Mouse (Mus musculus): ENCODE data around the gene Os9. TPM values are rescaled to one million over a fixed set of nuclear protein-coding genes. Genes with fewer than 3 reads are reported as not detected.

Gene Os9
- polyA plus RNA-seq, 1 experiment from 2014 or later, result 126 TPM

DNA sequence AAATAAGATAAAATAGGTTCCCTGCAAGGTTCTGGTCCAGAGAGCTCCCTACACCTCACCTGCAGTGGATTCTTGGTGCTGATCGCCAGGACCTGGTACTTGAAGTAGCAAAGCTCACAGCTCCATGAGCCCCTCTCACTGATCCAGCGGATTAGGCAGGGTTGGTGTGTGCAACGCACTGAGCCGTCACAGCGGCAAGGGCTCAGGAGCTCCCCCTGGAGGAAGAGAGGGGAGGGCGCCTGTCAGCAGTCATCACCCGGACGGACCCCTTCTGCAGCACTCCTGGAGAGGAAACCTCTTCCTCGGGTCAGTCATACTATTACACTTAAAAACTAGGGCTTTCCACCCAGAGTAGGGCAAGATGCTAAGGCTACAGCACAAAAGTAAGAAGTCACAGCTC is 62.8 kb downstream of the Os9 start:
- H3K36me3 ChIP-seq (ENCODE audit: control insufficient read depth, insufficient read depth), result peaks cover 14% of the 10 kb centered on the region
- ATAC-seq, result peak; percentile 29; the same call in 1 of the 2 replicates
- WGBS, result 0% methylated on average over 9 of the region's 9 CpGs
- H3K9ac ChIP-seq (replicated peaks; ENCODE audit: low read depth, low read length), result peak overlapping the region; percentile 96
- H3K27me3 ChIP-seq (replicated peaks; ENCODE audit: control insufficient read depth, insufficient read depth, low read length), result no peaks in the 10 kb centered on the region
- H3K4me3 ChIP-seq (replicated peaks; ENCODE audit: low read length), result peak overlapping the region; percentile 89
- H3K4me1 ChIP-seq (replicated peaks; ENCODE audit: control insufficient read depth, insufficient read depth, low read length), result peaks cover 37% of the 10 kb centered on the region
- H3K27ac ChIP-seq (ENCODE audit: low read length), result no peak overlapping the region; the same call in 1 of the 2 replicates
- H3K4me2 ChIP-seq (ENCODE audit: low read length), result peak overlapping the region; percentile 83
- H3K9me3 ChIP-seq (ENCODE audit: control insufficient read depth, low read length), result no peaks in the 10 kb centered on the region

DNA sequence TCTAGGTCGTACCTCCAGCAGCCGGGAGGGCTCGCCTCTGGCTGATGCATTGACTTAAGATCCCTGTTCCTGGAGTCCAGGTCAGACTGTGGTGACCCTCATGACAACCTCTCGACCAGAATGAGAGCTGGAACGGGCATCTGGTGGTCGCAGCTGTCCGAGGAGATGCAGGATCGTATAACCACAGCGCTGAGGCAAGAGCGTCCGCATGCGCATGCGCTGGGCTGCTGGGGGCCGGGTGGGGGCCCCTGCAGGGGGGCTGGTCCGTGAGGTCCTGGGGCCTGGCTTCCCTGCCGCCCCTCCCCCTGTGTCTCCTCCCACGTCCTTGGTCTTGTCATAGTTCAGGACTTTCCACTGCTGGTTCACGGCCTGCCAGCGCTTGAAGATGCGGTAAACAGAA is 64.4 kb downstream of the Os9 start:
- Histone ChIP-seq H3K9ac (replicated peaks; ENCODE audit: low read depth, low read length) (no peak overlapping the region), H3K4me3 (replicated peaks; ENCODE audit: low read length) (no peak overlapping the region), H3K9me3 (ENCODE audit: control insufficient read depth, low read length) (no peaks in the 10 kb centered on the region), H3K4me2 (ENCODE audit: low read length) (no peak overlapping the region), H3K36me3 (ENCODE audit: control insufficient read depth, insufficient read depth) (peaks cover 14% of the 10 kb centered on the region), H3K4me1 (replicated peaks; ENCODE audit: control insufficient read depth, insufficient read depth, low read length) (peaks cover 31% of the 10 kb centered on the region), H3K27ac (ENCODE audit: low read length) (no peak overlapping the region), H3K27me3 (replicated peaks; ENCODE audit: control insufficient read depth, insufficient read depth, low read length) (0 out of 2 replicates have a peak, but pooled peaks cover 3% of the 10 kb centered on the region)
- no peak for ATAC-seq
- 93% methylated on average over 20 of the region's 20 CpGs for WGBS

- Histone ChIP-seq H3K27me3 (replicated peaks; ENCODE audit: control insufficient read depth, insufficient read depth, low read length) (peaks cover 10% of the 10 kb centered on the region), H3K4me3 (replicated peaks; ENCODE audit: low read length) (no peak overlapping the region), H3K9ac (replicated peaks; ENCODE audit: low read depth, low read length) (no peak overlapping the region), H3K36me3 (ENCODE audit: control insufficient read depth, insufficient read depth) (peaks cover 14% of the 10 kb centered on the region), H3K4me2 (ENCODE audit: low read length) (no peak overlapping the region), H3K4me1 (replicated peaks; ENCODE audit: control insufficient read depth, insufficient read depth, low read length) (peaks cover 21% of the 10 kb centered on the region), H3K9me3 (ENCODE audit: control insufficient read depth, low read length) (no peaks in the 10 kb centered on the region), H3K27ac (ENCODE audit: low read length) (no peak overlapping the region)
- 92% methylated on average over 8 of the region's 8 CpGs for WGBS
- ATAC-seq, result no peak
Measured at GRCm38 (mm10) chr10:127055406-127055805, 65.5 kb downstream of the Os9 start.

DNA sequence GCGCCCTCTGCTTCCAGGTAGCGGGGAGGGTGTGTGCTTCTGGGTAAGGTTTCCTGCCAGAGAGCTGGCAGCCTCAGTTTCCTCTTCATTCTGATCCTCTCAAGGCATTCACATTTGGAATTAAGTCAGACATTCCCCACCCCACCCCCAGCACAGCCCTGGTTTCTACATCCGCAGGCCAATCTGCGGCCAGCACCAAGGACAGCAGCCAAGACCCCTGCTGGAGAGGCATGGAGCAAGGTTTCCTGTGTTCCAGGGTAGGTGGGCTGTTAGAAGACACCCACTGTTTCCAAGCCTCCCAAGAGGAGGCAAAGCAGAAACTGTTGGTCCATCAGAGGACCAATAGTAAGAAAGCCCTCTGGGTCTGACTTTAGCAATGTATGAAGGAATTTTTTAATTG is 66.3 kb downstream of the Os9 start:
- H3K27me3 ChIP-seq (replicated peaks; ENCODE audit: control insufficient read depth, insufficient read depth, low read length), result peaks cover 17% of the 10 kb centered on the region
- H3K9ac ChIP-seq (replicated peaks; ENCODE audit: low read depth, low read length), result no peak overlapping the region
- H3K4me3 ChIP-seq (replicated peaks; ENCODE audit: low read length), result no peak overlapping the region
- H3K36me3 ChIP-seq (ENCODE audit: control insufficient read depth, insufficient read depth), result peaks cover 14% of the 10 kb centered on the region
- no peak overlapping the region for H3K27ac ChIP-seq (ENCODE audit: low read length)
- WGBS, result 75% methylated on average over 4 of the region's 4 CpGs
- ATAC-seq, result no peak
- peaks cover 23% of the 10 kb centered on the region for H3K4me1 ChIP-seq (replicated peaks; ENCODE audit: control insufficient read depth, insufficient read depth, low read length)
- no peaks in the 10 kb centered on the region for H3K9me3 ChIP-seq (ENCODE audit: control insufficient read depth, low read length)
- H3K4me2 ChIP-seq (ENCODE audit: low read length), result no peak overlapping the region

DNA sequence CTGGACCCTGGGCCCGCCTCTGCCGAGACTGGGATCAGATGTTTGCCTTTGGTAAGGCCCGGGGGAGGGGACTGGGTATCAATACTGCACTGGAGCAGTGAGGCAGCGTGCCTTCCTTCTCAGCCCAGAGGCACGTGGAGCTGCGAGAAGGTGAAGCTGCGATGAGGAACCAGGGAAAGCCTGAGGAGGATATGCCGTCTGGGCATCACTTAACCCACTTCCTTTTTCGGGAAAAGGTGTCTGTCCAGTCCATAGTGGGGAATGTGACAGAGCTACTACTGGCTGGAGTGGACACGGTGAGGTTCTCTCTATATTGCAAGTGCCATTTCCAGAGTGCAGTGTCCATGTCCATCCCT is 70.8 kb downstream of the Os9 start:
- Histone ChIP-seq H3K9me3 (ENCODE audit: control insufficient read depth, low read length) (no peaks in the 10 kb centered on the region), H3K27ac (ENCODE audit: low read length) (no peak overlapping the region), H3K9ac (replicated peaks; ENCODE audit: low read depth, low read length) (no peak overlapping the region), H3K4me1 (replicated peaks; ENCODE audit: control insufficient read depth, insufficient read depth, low read length) (0 out of 2 replicates have a peak, but pooled peaks cover 6% of the 10 kb centered on the region), H3K4me2 (ENCODE audit: low read length) (no peak overlapping the region), H3K4me3 (replicated peaks; ENCODE audit: low read length) (no peak overlapping the region), H3K27me3 (replicated peaks; ENCODE audit: control insufficient read depth, insufficient read depth, low read length) (peaks cover 38% of the 10 kb centered on the region), H3K36me3 (ENCODE audit: control insufficient read depth, insufficient read depth) (peaks cover 6% of the 10 kb centered on the region)
- ATAC-seq, result no peak
- WGBS, result 15% methylated on average over 10 of the region's 10 CpGs

DNA sequence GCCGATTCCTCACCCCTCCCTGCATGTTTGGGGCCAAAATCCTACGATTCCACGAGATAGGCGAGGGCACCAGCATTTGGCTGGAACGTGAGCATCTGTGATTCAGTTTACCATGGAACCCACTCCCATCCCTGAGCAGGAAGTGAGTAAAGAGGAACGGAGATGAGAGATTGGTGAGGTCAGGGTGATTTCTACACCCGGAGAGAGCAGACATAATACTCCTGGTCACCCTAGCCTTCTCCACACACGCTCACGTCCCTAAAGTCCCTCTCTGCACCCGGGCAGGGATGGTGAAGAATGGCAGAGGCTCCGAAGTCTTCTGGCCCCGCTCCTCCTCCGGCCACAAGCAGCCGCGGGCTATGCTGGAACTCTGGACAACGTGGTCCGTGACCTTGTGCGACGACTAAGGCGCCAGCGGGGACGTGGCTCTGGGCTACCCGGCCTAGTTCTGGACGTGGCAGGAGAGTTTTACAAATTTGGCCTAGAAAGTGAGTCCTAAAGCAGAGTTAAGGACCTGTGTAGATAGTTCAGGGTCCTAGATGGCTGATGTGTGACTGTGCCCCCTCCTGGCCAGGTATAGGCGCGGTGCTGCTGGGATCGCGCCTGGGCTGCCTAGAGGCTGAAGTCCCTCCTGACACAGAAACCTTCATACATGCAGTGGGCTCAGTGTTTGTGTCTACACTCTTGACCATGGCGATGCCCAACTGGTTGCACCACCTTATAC is 71.4 kb downstream of the Os9 start:
- Histone ChIP-seq H3K36me3 (ENCODE audit: control insufficient read depth, insufficient read depth) (0 out of 2 replicates have a peak, but pooled peaks cover 2% of the 10 kb centered on the region), H3K9me3 (ENCODE audit: control insufficient read depth, low read length) (no peaks in the 10 kb centered on the region), H3K9ac (replicated peaks; ENCODE audit: low read depth, low read length) (no peak overlapping the region), H3K27me3 (replicated peaks; ENCODE audit: control insufficient read depth, insufficient read depth, low read length) (peaks cover 38% of the 10 kb centered on the region), H3K4me1 (replicated peaks; ENCODE audit: control insufficient read depth, insufficient read depth, low read length) (0 out of 2 replicates have a peak, but pooled peaks cover 4% of the 10 kb centered on the region), H3K4me2 (ENCODE audit: low read length) (no peak overlapping the region), H3K4me3 (replicated peaks; ENCODE audit: low read length) (no peak overlapping the region), H3K27ac (ENCODE audit: low read length) (no peak overlapping the region)
- WGBS, result 3% methylated on average over 29 of the region's 29 CpGs
- ATAC-seq, result no peak

- H3K36me3 ChIP-seq (ENCODE audit: control insufficient read depth, insufficient read depth), result no peaks in the 10 kb centered on the region
- H3K4me2 ChIP-seq (ENCODE audit: low read length), result no peak overlapping the region
- 5% methylated on average over 35 of the region's 35 CpGs for WGBS
- H3K4me1 ChIP-seq (replicated peaks; ENCODE audit: control insufficient read depth, insufficient read depth, low read length), result 0 out of 2 replicates have a peak, but pooled peaks cover 4% of the 10 kb centered on the region
- H3K4me3 ChIP-seq (replicated peaks; ENCODE audit: low read length), result no peak overlapping the region
- no peak for ATAC-seq
- H3K9ac ChIP-seq (replicated peaks; ENCODE audit: low read depth, low read length), result no peak overlapping the region
- H3K27ac ChIP-seq (ENCODE audit: low read length), result no peak overlapping the region
- peaks cover 38% of the 10 kb centered on the region for H3K27me3 ChIP-seq (replicated peaks; ENCODE audit: control insufficient read depth, insufficient read depth, low read length)
- H3K9me3 ChIP-seq (ENCODE audit: control insufficient read depth, low read length), result no peaks in the 10 kb centered on the region
Measured at GRCm38 (mm10) chr10:127048608-127049394, 72.1 kb downstream of the Os9 start.

DNA sequence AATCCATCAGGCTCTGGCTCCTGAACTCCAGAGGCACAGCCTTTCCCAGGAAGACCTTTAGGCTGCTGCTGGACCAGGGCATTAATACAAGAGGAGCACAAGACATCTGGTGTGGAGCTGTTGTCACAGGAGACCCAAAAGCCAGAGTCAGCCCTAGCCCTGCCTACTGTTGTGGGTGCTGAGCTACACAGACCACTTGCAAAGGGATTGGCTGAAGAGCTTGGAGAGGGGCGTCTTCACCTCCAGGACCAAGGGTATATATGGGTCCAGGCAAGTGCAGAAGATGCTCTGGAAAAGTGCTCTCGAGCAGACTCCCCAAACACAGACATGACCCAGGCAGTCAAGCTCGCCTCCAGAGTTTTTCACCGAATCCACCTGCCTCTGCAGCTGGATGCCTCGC is 73.0 kb downstream of the Os9 start, which contains the start of gene Cyp27b1:
Gene Cyp27b1, plus strand, starts transcription at position 297 of the 400 bp plus-strand sequence.
- H3K27me3 ChIP-seq (replicated peaks; ENCODE audit: control insufficient read depth, insufficient read depth, low read length), result peaks cover 38% of the 10 kb centered on the region
- H3K4me3 ChIP-seq (replicated peaks; ENCODE audit: low read length), result no peak within 1 kb of the TSS
- no peak for ATAC-seq
- peaks cover 4% of the 10 kb centered on the region; the same call in 1 of the 2 replicates for H3K4me1 ChIP-seq (replicated peaks; ENCODE audit: control insufficient read depth, insufficient read depth, low read length)
- H3K36me3 ChIP-seq (ENCODE audit: control insufficient read depth, insufficient read depth), result no peaks in the 10 kb centered on the region
- no peak within 1 kb of the TSS for H3K9ac ChIP-seq (replicated peaks; ENCODE audit: low read depth, low read length)
- no peak within 1 kb of the TSS for H3K27ac ChIP-seq (ENCODE audit: low read length)
- no peak within 1 kb of the TSS for H3K4me2 ChIP-seq (ENCODE audit: low read length)
- H3K9me3 ChIP-seq (ENCODE audit: control insufficient read depth, low read length), result no peaks in the 10 kb centered on the region
- WGBS, result 17% methylated on average over 5 of the region's 5 CpGs

All from forebrain, embryonic 16.5 days (tissue).